Mouse (Mus musculus): ENCODE measurements around the gene Arhgap18.

Gene Arhgap18

DNA sequence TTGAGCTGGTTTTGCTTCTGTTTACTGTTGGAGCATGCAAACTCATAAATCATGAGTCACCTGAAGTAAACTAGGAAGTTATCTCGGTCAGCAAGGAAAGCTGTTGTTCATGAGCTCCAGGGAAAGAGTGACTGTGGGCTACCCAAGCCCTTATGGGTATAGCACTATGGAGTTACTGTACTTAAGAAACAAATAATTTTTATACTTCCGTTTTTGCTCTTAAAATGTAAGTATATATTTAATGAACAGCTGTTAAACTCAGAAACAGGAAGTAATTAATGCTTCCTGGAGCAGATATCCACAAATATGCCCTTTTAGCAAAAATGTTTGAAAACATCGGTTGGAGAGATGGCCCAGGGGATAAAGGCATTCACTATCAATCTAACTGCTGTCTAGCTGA is 27.4 kb downstream of the Arhgap18 start:
- no peak for DNase-seq

DNA sequence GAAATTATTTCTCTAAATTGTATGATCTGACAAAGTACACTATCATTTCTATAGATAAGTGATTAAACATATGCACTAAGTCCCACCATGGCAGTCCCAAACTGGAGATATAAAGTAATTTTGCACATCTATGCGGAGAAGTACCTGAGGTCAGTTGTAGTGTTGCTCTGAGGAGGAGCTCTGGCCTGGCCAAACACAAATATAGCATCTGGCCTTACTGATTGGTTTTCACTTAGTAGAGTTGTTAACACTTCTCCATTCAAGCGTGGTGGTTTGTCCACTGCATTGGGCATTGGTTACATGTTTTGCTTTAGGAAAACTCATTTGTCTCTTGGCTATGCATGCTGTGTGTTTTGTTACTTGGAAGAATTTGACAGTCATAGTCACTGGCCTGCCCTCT is 36.5 kb downstream of the Arhgap18 start:
- DNase-seq = no peak

- DNase-seq = no peak
Measured at GRCm38 (mm10) chr10:26791810-26792209, 38.6 kb downstream of the Arhgap18 start.

DNA sequence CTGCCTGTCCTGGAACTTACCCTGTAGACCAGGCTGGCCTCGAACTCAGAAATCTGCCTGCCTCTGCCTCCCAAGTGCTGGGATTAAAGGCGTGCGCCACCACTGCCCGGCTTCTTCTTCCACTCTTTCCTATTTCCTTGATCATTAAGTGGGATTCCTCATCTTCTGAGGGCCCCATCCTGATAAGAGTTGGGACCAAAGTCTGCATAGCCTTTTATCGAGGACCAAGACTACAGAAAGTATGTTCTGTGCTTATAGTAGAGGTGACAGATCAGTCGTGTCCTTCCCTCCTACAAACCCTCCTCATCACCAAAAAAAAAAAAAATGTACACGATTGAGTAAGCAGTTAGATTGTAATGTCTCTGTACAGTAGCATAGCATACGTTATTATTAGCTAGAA is 39.8 kb downstream of the Arhgap18 start:
- DNase-seq = no peak

DNA sequence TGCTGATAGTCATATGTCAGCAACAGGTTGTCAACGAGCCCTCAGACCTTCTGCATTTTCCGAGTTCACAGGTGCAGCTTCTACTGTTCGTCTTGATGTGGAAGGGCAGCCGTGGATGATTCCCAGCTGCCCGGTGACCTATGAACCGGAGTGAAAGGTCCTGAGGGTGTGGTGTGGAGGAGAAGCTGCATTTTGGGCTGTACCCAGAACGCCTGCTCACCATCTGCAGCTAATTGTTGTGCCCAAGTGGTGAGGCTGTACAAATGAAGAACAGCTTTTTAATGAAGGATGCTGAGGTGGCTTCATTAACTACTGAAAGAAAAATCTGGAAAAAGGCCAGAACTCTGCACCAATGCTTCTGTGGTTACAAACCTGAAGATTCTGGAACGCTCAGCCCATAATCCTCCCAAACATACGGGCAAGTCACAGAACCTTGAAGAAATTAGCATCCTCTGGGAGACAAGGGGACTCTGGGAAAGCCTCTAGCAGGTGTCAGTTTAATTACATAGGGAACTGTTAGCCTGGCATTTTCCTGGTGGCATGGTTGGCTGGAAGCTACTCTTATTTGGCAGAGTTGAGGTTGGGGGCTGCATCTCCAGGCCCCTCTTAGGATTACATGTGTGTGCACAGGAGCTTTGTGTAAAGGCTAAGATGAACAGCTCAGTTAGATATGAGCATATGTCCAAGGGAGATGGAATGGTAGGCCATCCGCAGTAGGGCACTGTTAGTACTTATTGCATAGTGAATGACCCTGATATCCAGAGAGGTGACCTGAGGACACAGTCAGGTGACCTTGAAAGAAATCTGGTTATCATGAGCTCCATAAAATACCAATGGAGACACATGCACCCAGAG is 43.4 kb downstream of the Arhgap18 start:
- DNase-seq = no peak

DNA sequence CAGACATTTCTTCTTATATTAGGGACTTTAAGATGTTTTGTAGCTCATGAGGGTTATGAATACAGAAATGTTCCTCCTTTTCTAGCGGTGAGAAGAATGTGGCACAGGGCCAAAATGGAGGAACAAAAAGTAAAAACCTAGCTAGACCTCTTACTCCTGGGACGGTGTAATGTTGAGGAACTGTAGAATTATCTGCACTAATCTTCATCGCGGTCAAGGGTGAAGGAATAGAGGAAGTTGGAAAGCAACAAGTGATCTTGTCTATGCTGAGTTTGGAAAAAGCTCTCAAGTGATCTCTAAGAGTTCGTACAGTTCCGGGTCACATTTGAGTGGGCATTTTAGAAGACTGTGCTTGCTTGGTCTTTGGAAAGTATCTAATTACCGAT is 44.1 kb downstream of the Arhgap18 start:
- no peak for DNase-seq

DNA sequence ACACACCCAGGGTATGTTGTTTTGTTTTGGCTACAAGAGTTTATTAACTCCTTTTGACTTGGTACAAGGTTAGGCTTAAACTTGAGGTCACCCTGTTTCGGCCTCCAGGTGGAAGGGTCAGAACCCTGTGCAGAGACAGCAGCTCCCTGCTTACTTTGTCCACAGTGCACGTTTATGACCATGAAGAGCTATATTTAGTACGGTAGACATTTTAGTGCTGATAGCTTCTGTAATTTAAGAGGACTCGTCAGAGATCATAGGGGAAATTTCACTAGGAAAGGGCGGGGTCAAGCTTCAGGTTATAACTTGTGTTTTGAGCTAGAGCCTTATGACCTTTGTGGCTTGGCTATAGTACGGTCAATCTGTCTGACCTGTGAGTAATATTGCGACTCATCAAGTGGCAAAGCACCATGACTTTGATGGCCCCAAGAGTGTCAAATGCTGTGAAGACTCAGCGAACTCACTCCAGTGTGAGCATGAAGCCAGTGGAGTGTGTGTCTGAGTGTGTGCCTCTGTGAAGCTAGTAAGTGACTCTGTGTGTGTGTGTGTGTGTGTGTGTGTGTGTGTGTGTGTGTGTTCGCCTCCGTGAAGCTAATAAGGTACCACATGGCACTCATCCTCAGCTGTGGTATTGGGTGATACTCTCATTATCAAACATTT is 45.7 kb downstream of the Arhgap18 start:
- no peak for DNase-seq

- peak; percentile 50 for DNase-seq
Measured at GRCm38 (mm10) chr10:26799562-26800051, 46.4 kb downstream of the Arhgap18 start.

GRCm38 (mm10) chr10:26804351-26804983 is 51.2 kb downstream of the Arhgap18 start:
- DNase-seq = no peak

- no peak for DNase-seq
Measured at GRCm38 (mm10) chr10:26805007-26805406, 51.8 kb downstream of the Arhgap18 start.

- no peak for DNase-seq
Measured at GRCm38 (mm10) chr10:26806092-26806491, 52.9 kb downstream of the Arhgap18 start.

DNA sequence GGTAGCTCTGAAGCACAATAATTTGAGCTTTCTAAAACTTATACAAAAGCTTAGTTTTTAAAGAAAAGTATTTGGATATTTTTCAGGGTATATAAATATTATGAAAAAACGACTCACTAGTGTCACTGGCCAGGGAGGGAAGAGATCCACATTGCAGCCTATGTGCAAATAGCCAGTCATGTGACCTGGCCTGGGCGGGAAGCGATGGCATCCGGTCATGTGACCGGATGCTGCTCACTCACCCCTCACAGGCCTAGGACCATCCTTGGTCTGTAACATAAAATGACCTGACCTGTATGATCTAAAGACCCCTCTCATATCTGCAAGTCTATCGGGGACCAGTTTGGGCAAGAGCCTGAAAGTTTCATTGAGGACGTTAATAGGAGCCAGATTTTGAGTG is 56.8 kb downstream of the Arhgap18 start:
- DNase-seq = no peak

DNA sequence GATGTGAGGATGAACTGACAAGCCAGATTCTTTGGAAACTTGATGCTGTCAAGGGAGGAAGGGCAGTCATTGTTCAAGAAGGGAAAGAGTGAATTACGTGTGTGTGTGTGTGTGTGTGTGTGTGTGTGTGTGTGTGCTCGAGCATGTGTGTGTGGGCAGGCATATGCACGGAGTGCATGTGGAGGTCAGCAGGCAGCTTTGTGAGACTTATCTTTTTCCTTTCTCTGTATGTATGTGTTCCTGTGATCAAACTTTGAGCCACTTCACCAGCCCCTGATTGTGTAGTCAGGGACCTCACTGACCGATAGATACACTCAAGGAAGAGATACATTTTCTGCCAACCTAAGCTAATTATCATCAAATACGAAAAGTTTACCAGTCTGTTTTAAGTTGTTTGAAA is 57.6 kb downstream of the Arhgap18 start:
- no peak for DNase-seq

GRCm38 (mm10) chr10:26811342-26811741 is 58.1 kb downstream of the Arhgap18 start:
- DNase-seq = no peak

- DNase-seq = no peak
Measured at GRCm38 (mm10) chr10:26815646-26816045, 62.4 kb downstream of the Arhgap18 start.

- no peak for DNase-seq
Measured at GRCm38 (mm10) chr10:26820326-26820725, 67.1 kb downstream of the Arhgap18 start.

DNA sequence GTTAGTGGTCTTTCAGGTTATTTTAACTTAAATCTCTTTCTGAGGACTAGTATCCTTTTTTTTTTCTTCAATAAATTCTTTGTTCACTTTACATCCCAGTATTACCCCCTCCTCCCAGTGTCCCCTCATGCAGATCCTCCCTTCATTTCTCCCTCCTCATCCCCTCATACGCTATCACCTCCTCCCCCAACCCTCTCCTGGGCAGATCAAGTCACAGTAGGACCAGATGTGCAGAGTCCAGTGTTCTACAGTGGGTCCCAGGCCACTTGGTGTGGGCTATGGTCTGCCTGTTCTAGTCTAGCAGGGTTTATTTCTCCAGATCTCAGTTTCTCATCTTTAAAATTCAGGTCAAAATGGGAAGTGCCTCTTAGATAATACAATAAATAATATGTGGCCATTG is 67.7 kb downstream of the Arhgap18 start:
- DNase-seq = no peak

DNA sequence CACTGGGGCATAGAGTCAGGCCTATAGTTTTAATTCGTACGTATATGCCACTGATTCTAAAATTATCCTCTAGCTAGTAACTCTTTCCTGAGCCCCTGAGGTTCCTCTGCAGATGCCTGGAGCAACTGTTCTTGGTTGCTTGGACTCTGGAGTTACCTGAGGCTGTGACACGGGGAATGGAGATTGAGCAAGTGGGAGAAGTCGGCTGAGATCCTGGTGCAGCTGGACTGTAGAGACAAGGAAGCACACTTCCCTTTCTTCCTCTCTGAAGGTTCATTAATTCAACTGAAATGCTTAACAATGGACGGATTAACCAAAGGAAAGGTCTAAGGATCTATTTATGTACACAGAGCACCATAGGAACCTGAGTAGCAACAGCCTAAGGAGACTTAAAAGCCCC is 70.8 kb downstream of the Arhgap18 start:
- no peak for DNase-seq

- no peak for DNase-seq
Measured at GRCm38 (mm10) chr10:26825246-26825889, 72.1 kb downstream of the Arhgap18 start.

DNA sequence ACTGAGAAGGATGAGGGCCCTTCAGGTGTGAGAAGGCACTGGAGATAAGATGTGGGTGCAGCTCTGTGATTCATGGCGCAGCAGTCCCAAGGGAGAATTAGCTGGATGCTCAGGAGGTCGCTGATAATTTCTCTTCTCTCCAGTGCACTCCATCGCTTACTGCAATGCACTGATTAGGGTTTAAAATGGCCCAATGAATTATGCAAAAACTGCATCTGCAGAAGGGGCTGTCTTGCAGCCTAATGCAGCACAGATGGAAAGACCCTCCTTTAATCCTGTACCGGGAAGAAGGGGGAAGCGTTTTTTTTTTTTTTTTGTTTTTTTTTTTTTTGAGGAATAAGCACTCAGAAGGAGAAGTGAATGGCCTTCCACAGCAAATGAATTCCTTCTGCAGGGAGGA is 74.1 kb downstream of the Arhgap18 start:
- DNase-seq = no peak

DNA sequence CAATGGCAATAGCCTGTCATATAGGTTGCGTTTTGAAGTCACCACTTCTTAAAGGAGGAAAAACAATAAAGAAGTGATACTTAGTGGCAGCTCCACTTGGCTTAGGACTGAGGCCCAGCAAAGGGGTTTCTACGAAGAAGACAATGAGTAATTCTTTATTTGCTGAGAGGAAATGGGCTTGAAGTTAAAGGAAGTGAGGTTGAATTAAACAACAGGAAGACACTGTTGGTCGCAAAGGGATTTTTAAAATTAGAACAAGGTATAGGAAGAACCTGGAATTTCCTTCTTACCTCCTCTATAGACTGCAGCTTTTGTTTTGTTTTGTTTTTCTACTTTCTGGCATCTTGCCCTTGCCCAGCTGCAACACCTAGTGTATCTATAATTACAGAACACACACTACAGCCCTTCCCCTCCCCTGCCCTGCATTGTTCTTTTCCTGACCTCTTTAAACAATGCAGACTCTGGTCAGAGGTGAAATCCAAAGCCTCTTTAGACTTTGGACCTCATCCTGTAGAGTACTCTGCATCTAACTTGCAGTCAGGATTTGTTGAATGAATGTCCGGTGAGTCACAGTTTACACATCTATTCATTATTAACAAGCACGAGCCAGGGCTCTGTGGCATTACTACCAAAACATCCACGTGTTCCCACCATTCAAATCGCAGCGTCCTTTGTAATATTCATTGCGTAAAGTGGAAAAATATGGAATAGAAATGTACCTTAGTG is 75.4 kb downstream of the Arhgap18 start:
- peak; percentile 49 for DNase-seq

GRCm38 (mm10) chr10:26832068-26832467 is 78.8 kb downstream of the Arhgap18 start:
- no peak for DNase-seq

Measured in kidney, adult 11 months (tissue).